Mouse (Mus musculus) heart, adult 2 months (tissue): Measurements from ENCODE around the gene Mthfs. TPM values are rescaled to one million over a fixed set of nuclear protein-coding genes. Genes with fewer than 3 reads are reported as not detected.

Source experiments
- DNase-seq, 2 experiments: peaks; one replicate each; pipeline ENCODE4 v3.0.0; 2021
- H3K27ac ChIP-seq: fragments of 200-600 bp; 2 replicates; pipeline ENCODE4 v1.8.1; 2022
- H3K27me3 ChIP-seq: fragments of 200-500 bp; 2 replicates; pipeline ENCODE4 v1.6.1; 2012; ENCODE audit warnings: mild to moderate bottlenecking, low read length, inconsistent platforms, mixed read lengths; ENCODE audit not compliant: control insufficient read depth, insufficient read depth
- H3K36me3 ChIP-seq: fragments of 200-500 bp; 2 replicates; pipeline ENCODE4 v1.6.1; 2012; ENCODE audit warnings: low read length, inconsistent platforms; ENCODE audit not compliant: control insufficient read depth, insufficient read depth
- H3K4me1 ChIP-seq: fragments of 200-500 bp; 2 replicates; pipeline ENCODE4 v1.6.1; 2011; ENCODE audit warnings: low read length; ENCODE audit not compliant: control insufficient read depth, insufficient read depth
- H3K4me3 ChIP-seq: fragments of 200-600 bp; 2 replicates; pipeline ENCODE4 v1.8.1; 2022
- H3K79me2 ChIP-seq: fragments of 200-500 bp; replicated peaks from 2 replicates; pipeline ENCODE4 v1.6.1; 2012; ENCODE audit warnings: mild to moderate bottlenecking, inconsistent platforms, low read length, moderate library complexity, mixed read lengths; ENCODE audit not compliant: control insufficient read depth, insufficient read depth
- H3K9ac ChIP-seq: fragments of 200-500 bp; 2 replicates; pipeline ENCODE4 v1.6.1; 2012; ENCODE audit warnings: low read depth, mild to moderate bottlenecking, control low read depth, inconsistent platforms, low read length, mixed read lengths
- CTCF ChIP-seq: fragments of 200-600 bp; IDR thresholded peaks from 2 replicates; pipeline ENCODE4 v1.8.1; 2022; ENCODE audit warnings: antibody characterized with exemption, mild to moderate bottlenecking, moderate library complexity
- EP300 ChIP-seq: fragments of 200-500 bp; IDR thresholded peaks from 2 replicates; pipeline ENCODE4 v1.6.1; 2011; ENCODE audit warnings: low read depth, low read length, control low read depth; ENCODE audit not compliant: insufficient read depth
- POLR2A ChIP-seq: fragments of 200-500 bp; IDR thresholded peaks from 2 replicates; pipeline ENCODE4 v1.6.1; 2011; ENCODE audit warnings: mild to moderate bottlenecking, low read depth, low read length, control low read depth; ENCODE audit not compliant: insufficient read depth
- WGBS: fragments of 180-500 bp; shearing (Covaris S2); methylation state at CpG from one replicate; pipeline ENCODE4 v1.1.7; 2018; 5-methylcytosine and 5-hydroxymethylcytosine counted together
- intact Hi-C: fragments of 180-260 bp; cut with DNase I; formaldehyde crosslinking; loops from one replicate; pipeline ENCODE4 v1.15.1; 2025
- polyA plus RNA-seq: library from polyadenylated mRNA; depleted of rRNA; stranded (reverse); fragments of >200 nt; gene quantifications from 2 replicates; pipeline ENCODE4 v1.2.3, GENCODE M21; 2012
- total RNA-seq, 2 experiments: library from RNA; stranded (reverse); gene quantifications; 2 replicates each; pipeline ENCODE4 v1.2.3; 2021

Mthfs gene
- total and polyA plus RNA-seq, 3 experiments: 6.3 to 22.2 (median 15.1) TPM

GRCm38 (mm10) chr9:89273766-89274165 is 63.3 kb downstream of the Mthfs start:
- no peaks in the 10 kb centered on the region for H3K27me3 ChIP-seq
- H3K4me3 ChIP-seq: no peak overlapping the region
- H3K27ac ChIP-seq: no peak overlapping the region
- no peaks in the 10 kb centered on the region for H3K4me1 ChIP-seq
- H3K36me3 ChIP-seq: no peaks in the 10 kb centered on the region
- DNase-seq: no peak
- TF ChIP-seq EP300: no peak
- no peak for TF ChIP-seq POLR2A
- no peak for TF ChIP-seq CTCF
- 67% methylated on average over 7 of the region's 7 CpGs for WGBS
- intact Hi-C loops: no loop called here
- no peaks in the 10 kb centered on the region for H3K79me2 ChIP-seq
- no peak overlapping the region for H3K9ac ChIP-seq

GRCm38 (mm10) chr9:89278207-89278606 is 67.7 kb downstream of the Mthfs start:
- no peak overlapping the region for H3K27ac ChIP-seq
- TF ChIP-seq CTCF: no peak
- no peak for TF ChIP-seq POLR2A
- TF ChIP-seq EP300: no peak
- H3K36me3 ChIP-seq: no peaks in the 10 kb centered on the region
- H3K4me1 ChIP-seq: no peaks in the 10 kb centered on the region
- H3K79me2 ChIP-seq: no peaks in the 10 kb centered on the region
- intact Hi-C loops: no loop called here
- no peaks in the 10 kb centered on the region for H3K27me3 ChIP-seq
- H3K4me3 ChIP-seq: no peak overlapping the region
- no peak overlapping the region for H3K9ac ChIP-seq
- WGBS: 81% methylated on average over 8 of the region's 8 CpGs
- DNase-seq: no peak

GRCm38 (mm10) chr9:89282374-89283068 is 72.0 kb downstream of the Mthfs start:
- TF ChIP-seq POLR2A (no peak), CTCF (no peak), EP300 (no peak)
- no peaks in the 10 kb centered on the region for H3K27me3 ChIP-seq
- DNase-seq: no peak
- 73% methylated on average over 2 of the region's 2 CpGs for whole genome bisulfite sequencing
- H3K27ac ChIP-seq: no peak overlapping the region
- H3K36me3 ChIP-seq: no peaks in the 10 kb centered on the region
- H3K4me1 ChIP-seq: no peaks in the 10 kb centered on the region
- intact Hi-C loops: no loop called here
- H3K79me2 ChIP-seq: no peaks in the 10 kb centered on the region
- H3K4me3 ChIP-seq: no peak overlapping the region
- no peak overlapping the region for H3K9ac ChIP-seq

- no peak for TF ChIP-seq EP300
- no peak for TF ChIP-seq CTCF
- TF ChIP-seq POLR2A: no peak
Measured at GRCm38 (mm10) chr9:89288037-89288436, 77.6 kb downstream of the Mthfs start.

GRCm38 (mm10) chr9:89293364-89293763 is 82.9 kb downstream of the Mthfs start:
- TF ChIP-seq CTCF: no peak
- TF ChIP-seq POLR2A: no peak
- no peak for TF ChIP-seq EP300
- intact Hi-C loops: no loop called here
- Histone ChIP-seq H3K4me1 (no peaks in the 10 kb centered on the region), H3K27ac (no peak overlapping the region), H3K27me3 (no peaks in the 10 kb centered on the region), H3K9ac (no peak overlapping the region), H3K4me3 (no peak overlapping the region), H3K36me3 (no peaks in the 10 kb centered on the region), H3K79me2 (no peaks in the 10 kb centered on the region)
- DNase-seq: no peak
- 84% methylated on average over 3 of the region's 3 CpGs for WGBS

More at GRCm38 (mm10) chr9:89288037-89288436, 77.6 kb downstream of the Mthfs start:
- no peaks in the 10 kb centered on the region for H3K27me3 ChIP-seq
- DNase-seq: no peak
- no peak overlapping the region for H3K4me3 ChIP-seq
- WGBS: 63% methylated on average over 2 of the region's 2 CpGs
- no peaks in the 10 kb centered on the region for H3K79me2 ChIP-seq
- H3K9ac ChIP-seq: no peak overlapping the region
- H3K4me1 ChIP-seq: no peaks in the 10 kb centered on the region
- no peaks in the 10 kb centered on the region for H3K36me3 ChIP-seq
- H3K27ac ChIP-seq: no peak overlapping the region
- intact Hi-C loops: no loop called here

- intact Hi-C loops: no loop called here
- H3K4me3 ChIP-seq: no peak overlapping the region
- no peaks in the 10 kb centered on the region for H3K4me1 ChIP-seq
- H3K36me3 ChIP-seq: no peaks in the 10 kb centered on the region
- H3K9ac ChIP-seq: no peak overlapping the region
- TF ChIP-seq EP300 (no peak), POLR2A (no peak)
- 61% methylated on average over 3 of the region's 3 CpGs for WGBS
- no peak for DNase-seq
- H3K27ac ChIP-seq: no peak overlapping the region
- H3K79me2 ChIP-seq: no peaks in the 10 kb centered on the region
- no peaks in the 10 kb centered on the region for H3K27me3 ChIP-seq
Measured at GRCm38 (mm10) chr9:89294121-89294520, 83.6 kb downstream of the Mthfs start.
